Mouse (Mus musculus): ENCODE measurements around the gene Rad9a.

Rad9a gene

DNA sequence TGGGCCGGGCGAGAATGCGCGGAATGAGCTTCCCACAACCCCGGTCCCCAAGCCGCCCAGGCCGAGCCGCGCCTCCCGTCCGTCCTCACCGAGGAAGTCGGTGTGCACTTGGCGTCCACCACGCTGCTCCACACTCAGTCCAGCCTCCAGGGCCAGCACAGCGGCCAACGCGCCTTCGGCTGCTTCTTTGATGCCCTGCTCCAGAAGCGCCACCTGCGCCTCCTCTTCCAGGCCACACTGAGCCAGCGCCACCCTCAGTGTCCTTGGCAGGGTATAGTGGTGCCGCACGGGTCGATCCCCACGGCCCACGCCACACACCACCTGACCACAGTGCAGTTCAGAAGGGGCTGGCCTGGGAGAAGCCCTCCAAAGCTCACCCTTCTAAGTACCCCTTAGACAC, 31.7 kb downstream of the Rad9a start:
- peak; percentile 34; the same call in 1 of the 2 replicates for ATAC-seq (ENCODE audit: insufficient number of reproducible peaks, low FRiP score, low TSS enrichment)

DNA sequence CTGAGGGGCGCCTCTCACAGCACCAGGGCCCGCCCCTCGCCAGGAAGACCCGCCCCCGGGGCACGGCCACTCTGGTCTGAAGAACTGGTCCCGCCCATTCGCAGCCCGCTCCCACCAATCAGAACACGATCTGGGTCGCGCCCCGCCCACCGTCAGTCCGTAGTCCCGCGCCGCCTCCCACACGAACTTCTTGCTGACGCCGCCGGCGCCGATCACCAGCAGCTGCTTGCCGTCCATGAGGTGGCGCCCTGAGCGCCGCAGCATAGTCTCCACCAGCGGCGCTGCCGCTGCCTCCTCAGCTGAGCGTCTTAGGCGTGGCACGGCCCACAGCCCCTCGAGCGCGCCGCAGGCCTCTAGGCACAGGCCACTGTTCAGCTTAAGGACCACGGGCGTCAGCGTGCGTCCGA, 32.1 kb downstream of the Rad9a start:
- peak; percentile 74 for ATAC-seq (ENCODE audit: insufficient number of reproducible peaks, low FRiP score, low TSS enrichment)

DNA sequence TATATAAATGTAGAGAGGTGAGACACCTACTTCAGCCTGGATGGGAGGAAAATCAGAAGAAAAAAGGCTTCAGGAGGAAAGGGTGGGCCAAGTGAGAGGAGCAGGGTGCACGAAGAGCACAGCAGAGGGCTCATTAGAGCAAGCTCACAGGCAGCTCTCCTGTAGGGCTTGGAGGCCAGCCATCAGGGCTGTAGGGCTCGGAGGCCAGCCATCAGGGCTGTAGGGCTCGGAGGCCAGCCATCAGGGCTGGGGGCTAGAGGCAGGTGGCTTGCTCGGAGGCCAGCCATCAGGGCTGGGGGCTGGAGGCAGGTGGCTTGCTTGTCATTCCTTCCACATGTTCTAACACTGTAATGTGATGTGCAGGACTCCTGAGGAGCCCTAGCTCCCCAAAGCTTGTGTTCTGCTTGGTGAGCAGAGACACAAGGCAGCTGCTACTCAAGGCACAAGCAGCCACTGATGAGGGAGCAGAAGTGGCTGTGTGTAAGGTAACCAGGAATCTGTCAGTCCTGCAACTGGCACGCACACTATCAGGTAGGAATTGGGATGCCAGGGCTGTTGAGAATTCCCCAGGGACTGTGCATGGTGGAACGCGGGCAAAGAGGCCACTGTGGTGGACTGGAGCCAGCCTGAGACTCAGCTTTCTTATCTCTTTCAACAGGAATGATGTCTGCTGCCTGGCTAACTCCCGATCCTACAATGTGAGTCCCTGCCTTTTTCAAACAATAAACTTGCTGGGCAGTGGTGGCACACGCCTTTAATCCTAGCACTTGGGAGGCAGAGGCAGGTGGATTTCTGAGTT, 34.6 kb downstream of the Rad9a start:
- ATAC-seq (ENCODE audit: insufficient number of reproducible peaks, low FRiP score, low TSS enrichment): no peak

DNA sequence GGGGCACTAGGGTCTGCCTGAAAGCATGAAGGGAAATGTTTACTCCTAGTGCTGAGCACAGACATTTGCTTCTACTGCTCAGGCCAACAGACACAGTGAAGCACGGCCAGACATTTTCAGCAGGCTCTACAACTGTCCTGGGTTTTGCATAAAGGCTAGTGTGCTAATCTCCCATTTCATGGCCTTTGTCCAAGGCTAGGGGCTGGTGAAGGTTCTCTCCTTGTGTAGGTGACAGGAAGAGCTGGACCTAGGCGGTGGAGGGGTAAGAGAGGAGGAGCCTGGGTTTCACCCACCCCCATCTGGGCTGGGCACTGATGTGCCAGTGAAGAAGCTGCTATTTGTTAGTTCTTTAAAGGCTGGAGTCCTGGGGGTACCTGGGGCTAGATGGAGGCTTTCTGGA, 36.7 kb downstream of the Rad9a start:
- ATAC-seq (ENCODE audit: insufficient number of reproducible peaks, low FRiP score, low TSS enrichment): no peak

DNA sequence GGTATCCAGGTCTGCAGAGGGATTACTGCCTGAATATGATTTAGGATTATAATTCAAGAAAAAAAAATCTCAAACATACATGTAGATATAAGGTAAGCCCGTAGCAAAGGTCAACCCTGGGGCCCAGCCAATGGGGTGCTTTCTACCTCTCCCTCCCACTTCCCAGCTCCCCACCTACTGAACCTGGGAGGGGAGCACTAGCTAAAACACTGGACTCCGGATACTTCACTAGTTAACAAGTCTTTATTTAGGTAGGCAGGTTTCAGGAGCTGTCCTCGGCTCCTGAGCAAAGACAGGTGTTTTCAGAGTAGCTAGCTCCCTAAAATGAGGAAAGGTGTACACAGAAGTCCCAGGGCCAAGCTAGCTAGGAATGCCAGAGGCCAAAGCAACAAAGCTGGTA, 37.4 kb downstream of the Rad9a start:
- no peak for ATAC-seq (ENCODE audit: insufficient number of reproducible peaks, low FRiP score, low TSS enrichment)

DNA sequence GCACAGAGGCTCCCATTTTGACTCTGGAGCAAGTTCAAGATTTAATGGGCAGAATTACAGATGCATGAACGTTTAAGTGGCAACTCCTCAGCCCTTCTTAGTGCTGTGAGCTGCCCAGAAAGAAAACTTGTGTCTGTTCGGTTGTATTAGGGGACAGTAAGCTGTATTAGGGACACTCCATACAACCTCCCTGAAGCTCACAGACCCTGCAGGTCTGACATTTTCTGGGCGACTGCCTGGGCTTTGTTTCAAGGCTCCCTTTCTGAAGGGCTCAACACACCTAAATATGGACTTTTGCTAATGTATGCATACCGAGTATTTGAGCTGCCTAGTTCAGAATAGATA, 37.9 kb downstream of the Rad9a start:
- ATAC-seq (ENCODE audit: insufficient number of reproducible peaks, low FRiP score, low TSS enrichment): no peak

DNA sequence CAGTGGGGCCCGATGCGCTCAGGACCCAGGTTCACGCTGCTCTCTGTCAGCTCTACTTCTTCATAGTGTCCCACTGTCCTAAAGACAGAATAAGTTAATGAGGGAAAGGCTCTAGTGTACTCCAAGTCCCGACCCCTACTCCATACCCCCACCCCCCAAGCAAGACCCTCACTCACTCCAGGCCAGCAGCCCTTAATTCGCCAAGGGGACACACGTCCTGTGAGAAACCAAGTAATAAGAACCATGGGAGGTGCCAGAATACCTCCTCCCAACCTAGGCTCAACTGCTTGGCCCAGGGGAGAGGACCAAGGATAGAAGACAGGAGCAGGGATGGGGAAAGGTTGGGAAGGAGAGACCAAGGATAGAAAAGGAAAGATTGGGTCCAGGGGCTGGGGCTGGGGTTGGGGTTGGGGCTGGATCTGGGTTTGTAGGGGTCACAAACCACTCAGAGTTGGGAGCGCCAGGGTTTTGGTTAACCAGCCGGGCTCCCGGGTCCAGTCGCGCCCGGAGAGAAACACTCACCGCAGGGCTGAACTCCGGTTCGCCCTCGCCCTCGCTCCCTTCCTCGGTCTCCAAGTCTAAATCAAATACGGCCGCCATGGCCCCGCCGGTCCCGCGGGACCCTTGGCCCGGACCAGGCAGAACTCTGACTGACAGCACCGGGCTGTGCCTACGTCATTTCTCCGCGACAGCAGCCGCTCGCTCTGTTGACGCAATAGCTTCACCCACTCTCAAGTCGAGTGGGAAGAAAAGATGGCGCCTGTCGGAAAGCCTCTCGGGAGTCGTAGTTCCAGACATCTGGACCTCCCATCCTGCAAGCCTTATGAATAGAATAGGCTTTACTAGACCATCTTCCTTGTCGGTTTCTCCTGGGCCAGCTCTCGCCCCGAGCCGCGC, 38.6 kb downstream of the Rad9a start, which contains the start of gene Rps6kb2:
Gene Rps6kb2 (minus strand): TSS at position 709 of the 897 bp plus-strand sequence.
- peak; percentile 83 for ATAC-seq (ENCODE audit: insufficient number of reproducible peaks, low FRiP score, low TSS enrichment)

DNA sequence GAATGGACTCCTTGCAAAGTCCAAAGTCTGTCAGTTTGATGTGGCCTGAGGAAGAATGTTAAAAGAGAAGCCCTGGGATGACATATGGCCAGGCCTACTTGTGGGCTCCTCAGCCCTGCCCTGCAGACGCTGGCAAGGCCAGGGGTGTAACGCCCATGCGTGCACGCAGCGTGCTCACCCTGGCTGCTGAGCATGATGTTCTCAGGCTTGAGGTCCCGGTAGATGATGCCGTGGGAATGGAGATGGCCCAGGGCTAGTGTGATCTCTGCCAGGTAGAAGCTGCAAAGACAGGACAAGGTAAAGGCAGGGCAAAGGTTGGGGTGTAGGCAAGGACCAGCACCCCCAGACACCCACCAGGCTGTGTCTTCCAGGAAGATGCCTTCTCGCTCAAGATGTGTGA, 42.4 kb downstream of the Rad9a start:
- ATAC-seq (ENCODE audit: insufficient number of reproducible peaks, low FRiP score, low TSS enrichment): no peak

DNA sequence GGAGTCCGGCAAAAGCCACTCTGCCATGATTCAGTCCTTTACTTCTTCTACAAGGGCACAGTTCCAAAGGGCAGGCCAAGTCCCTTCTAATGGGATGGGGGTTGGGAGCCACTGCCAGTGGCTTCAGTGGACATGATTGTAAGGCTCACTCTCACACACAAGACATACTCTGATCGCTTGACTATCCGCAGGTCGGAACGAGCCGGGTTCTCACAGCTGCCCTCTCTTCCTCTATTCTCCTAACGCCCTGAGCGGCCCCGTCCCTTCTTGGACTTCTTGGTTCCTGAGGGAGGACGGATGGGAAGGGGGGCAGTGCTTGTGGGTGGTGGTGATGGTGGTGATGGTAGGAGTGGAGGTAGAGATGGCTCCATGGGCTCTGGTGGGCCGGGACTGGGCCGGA, 44.7 kb downstream of the Rad9a start:
- no peak for ATAC-seq (ENCODE audit: insufficient number of reproducible peaks, low FRiP score, low TSS enrichment)

DNA sequence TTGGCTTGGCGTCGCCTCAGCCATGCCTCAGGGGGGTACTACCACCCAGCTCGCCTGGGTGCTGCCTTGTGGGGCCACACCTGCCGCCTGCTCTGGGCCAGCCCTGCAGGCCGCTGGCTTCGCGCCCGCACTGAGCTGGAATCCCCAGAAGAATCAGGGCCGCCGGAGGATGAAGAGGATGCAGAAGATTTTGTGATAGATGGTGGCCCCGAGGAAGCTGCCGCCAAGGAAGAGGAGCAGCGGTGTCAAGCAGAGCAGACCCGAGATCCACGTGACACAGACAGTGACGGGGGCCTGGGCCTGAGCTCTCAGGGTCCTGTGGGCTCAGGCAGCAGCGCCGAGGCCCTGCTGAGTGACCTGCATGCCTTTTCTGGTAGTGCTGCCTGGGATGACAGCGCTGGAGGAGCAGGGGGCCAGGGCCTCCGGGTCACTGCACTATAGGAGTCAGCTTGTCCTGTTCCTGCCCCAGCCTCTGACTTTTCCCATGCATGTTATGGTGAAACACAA, 45.3 kb downstream of the Rad9a start:
- ATAC-seq (ENCODE audit: insufficient number of reproducible peaks, low FRiP score, low TSS enrichment): no peak

DNA sequence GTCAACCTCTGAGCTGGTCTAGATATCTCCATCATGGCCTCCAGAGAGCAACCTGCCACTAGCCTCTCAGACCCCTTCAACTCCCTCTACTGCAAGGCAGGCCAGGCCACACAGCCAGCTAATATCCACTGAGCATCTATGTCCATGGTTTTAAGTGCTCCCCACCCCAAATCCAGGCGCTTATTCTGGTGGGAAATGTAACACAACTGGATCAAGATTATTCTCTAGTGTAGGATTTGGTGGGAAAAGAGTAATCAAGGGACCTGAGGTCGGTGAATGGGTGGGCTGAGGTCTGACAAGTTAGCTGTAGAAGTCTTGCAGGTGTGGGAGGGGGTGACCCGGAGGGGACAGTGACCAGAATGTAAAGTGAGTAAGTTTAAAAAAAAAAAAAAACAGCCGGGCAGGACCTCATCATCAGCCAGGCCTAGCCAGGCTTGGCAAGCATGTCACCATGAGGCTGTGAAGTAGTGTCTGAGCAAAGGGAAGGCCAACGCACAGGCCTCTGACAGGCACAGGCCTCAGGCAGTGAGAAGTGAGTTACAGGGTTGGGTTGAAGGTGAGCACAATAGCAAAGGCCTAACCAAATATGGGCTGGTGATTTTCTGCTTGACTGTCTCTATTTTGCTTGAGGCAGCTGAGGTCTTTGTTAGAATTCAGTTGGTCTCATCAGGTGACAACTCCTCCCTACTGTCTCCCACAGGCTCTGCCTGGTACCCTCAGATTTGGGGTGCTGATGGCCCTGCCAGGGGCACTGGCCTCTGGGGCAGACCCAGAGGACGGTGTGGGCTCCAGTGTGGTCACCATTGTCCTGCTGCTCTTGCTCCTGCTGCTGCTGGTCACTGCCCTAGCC, 46.0 kb downstream of the Rad9a start:
- no peak for ATAC-seq (ENCODE audit: insufficient number of reproducible peaks, low FRiP score, low TSS enrichment)

DNA sequence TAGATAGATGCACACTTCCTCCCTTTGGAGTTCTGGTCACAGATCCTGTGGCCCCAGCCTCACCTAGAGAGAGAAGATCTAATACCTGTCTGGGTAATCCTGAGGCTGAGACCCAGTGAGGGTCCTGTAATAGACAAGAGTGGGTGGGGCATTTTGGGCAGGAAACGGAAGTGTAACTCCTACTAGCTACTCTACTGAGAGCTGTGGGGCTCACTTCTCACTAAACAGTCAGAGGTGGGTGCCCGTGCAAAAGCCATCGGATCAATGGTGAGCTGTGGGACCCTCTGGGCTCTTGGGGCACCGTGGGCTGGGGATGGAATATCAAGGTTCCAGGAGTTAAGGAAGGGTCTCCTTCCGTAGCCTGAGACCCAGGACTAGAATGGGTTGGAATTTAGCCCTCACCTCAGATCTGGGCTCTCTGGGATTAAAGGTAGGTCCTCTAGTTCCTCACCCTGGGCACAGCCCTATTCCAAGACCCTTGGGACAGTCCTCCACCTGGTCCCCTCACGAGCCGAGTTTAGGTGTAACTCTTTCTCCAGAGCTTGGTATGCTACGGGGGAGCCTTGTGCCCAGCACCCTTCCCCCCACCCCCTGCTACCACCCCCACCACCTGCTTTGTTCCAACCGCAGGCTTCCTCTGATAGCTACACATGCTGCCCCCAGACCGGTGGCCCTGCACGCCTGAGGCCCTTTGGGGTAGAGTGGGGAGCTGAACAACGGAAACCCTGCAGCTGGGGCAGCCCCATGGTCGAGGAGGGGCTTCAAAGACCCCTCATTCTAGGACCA, 46.8 kb downstream of the Rad9a start:
- ATAC-seq (ENCODE audit: insufficient number of reproducible peaks, low FRiP score, low TSS enrichment): no peak

DNA sequence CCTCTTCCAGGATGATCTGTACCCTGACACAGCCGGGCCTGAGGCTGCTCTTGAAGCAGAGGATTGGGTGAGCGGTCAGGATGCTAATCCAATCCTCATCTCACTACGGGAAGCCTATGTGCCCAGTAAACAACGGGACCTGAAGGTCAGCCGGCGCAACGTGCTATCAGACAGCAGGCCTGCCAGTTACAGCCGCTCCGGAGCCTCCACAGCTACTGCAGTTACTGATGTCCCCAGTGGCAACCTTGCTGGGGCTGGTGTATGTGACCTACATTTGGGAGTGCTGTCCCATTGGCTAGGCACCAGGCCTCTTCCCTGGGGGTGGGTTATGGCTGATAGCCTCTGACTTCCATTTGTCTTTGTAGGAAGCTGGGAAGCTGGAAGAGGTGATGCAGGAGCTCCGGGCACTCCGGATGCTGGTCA, 48.2 kb downstream of the Rad9a start, which contains the start of gene Ptprcap:
Gene Ptprcap (plus strand): TSS at position 373 of the 423 bp plus-strand sequence.
- ATAC-seq (ENCODE audit: insufficient number of reproducible peaks, low FRiP score, low TSS enrichment): peak; percentile 54; the same call in 1 of the 2 replicates

DNA sequence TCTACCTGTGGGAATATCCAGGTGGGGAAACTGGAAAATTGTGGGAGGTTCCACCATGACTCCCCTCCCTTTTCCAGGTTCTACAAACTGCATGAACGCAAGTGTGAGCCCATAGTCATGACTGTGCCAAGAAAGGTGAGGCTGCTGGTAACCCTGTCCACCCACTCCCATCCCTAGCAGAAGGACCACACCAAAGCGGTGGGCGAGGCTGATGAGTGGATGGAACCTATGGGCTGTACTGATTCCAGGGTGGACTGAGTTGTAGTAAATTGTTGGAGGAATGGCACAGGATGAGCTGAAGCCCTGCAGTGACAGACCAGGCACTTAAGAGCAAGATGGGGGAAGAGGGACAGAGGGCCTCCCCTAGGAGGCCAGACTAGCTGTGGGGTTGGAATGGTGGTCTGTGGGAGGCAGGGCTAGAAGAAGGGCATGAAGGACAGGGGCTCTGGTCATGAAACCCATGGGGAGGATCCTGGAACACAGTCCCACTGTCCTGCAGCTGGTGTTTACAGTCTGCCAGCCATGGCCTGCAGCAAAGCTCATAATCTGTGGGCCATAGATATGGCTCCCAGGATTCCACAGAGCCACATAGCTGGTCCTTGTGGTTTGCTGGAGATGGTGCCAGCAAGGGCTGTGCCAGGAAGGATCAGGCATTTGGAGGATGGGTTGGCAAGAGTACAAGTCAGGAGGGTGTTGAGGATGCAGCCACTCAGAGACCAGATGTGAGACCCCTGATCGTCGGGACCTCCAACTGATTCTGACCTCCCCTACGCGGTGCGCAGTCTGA, 48.8 kb downstream of the Rad9a start:
- no peak for ATAC-seq (ENCODE audit: insufficient number of reproducible peaks, low FRiP score, low TSS enrichment)

DNA sequence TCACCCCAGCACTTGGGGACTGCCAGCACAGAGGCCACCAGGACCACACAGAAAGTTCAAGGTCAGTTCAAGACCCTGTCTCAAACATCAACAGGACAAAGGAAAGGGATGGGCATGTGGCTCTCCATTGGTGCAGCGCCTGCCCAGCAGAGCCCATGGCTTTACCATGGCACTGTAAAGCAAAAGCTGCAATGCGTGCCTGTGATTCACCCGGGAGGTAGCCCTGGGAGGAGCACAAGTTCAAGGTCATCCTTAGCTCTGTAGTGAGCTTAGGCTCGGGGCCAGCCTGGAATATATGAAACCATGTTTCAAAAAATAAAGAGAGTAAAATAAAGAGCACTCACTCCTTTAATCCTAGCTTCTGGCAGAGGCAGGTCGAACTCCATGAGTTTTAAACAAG, 49.6 kb downstream of the Rad9a start:
- ATAC-seq (ENCODE audit: insufficient number of reproducible peaks, low FRiP score, low TSS enrichment): no peak

DNA sequence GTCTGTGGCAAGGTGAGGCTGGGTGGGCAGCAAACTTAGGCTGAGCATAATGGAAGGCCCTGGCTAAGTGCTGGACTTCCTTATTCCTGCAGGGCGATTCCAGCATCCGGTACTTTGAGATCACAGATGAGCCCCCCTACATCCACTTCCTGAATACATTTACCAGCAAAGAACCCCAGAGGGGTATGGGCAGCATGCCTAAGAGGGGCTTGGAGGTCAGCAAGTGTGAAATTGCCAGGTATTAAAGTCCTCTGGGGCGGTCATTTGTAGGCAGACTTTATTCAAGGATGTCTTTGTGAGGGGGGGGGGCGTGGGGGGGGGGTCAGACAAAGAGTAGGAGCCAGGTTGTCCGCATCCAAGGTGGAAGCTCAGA, 50.0 kb downstream of the Rad9a start:
- no peak for ATAC-seq (ENCODE audit: insufficient number of reproducible peaks, low FRiP score, low TSS enrichment)

DNA sequence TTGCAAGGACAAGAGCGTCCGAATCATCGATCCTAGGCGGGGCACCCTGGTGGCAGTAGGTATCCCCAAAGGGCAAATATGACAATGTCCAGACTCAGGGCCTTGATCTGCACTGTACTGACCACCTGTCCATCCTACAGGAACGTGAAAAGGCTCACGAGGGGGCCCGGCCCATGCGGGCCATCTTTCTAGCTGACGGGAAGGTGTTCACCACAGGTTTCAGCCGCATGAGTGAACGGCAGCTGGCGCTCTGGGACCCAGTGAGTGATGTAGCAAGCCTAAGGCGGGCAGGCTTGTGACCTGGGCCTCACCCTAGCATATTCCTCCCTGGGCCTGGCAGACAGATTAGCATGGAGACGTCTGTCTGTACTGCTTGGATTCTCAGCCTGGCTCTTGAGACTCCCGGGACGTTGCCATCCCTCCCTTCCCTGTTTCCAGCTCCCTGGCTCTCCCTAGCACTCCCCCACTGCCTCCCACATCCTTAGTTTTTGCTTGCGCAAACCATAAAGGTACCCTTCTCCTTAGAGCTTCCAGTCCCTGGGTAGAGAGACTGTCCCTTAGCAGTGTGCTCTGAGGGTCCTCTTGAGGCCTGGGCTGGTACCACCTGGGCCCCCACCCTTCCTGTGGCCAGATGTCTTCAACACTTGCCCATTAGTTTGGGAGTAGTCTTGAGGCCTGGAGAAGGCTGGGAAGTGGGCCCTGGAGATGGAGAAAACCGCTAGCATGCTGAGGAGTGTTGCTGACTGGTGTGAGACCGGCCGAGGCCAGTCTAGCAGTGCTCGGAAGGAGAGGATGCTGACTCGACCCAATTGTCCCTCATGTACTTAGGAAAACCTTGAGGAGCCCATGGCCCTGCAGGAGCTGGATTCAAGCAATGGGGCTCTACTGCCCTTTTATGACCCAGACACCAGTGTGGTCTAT, 50.6 kb downstream of the Rad9a start:
- ATAC-seq (ENCODE audit: insufficient number of reproducible peaks, low FRiP score, low TSS enrichment): no peak
